Mouse (Mus musculus): ENCODE measurements around the gene Slc5a5. TPM values are rescaled to one million over a fixed set of nuclear protein-coding genes. Genes with fewer than 3 reads are reported as not detected.

Gene Slc5a5
- total RNA-seq (2021), result 1 to 10 TPM; 4.4 to 4.5 TPM

GRCm38 (mm10) chr8:70892022-70892895, at the start of gene Slc5a5:
Slc5a5 (minus strand) TSS chr8:70892757.
- DNase-seq, result no peak
- intact Hi-C loops (cut with DNase I), result loop anchor here (10.0 kb wide), 1 partner anchor 473 kb away; the partner anchor contains the start of gene Use1

- intact Hi-C loops (cut with DNase I), result no loop called here
- DNase-seq, result no peak
Measured at GRCm38 (mm10) chr8:70941478-70941877, 48.9 kb upstream of the Slc5a5 start.

GRCm38 (mm10) chr8:70937200-70937599, 44.6 kb upstream of the Slc5a5 start:
- DNase-seq, result no peak
- intact Hi-C loops (cut with DNase I), result no loop called here

GRCm38 (mm10) chr8:70934786-70935185, 42.2 kb upstream of the Slc5a5 start:
- intact Hi-C loops (cut with DNase I), result no loop called here
- no peak for DNase-seq

GRCm38 (mm10) chr8:70933036-70933435, 40.5 kb upstream of the Slc5a5 start:
- intact Hi-C loops (cut with DNase I), result no loop called here
- no peak for DNase-seq

GRCm38 (mm10) chr8:70931731-70932130, 39.2 kb upstream of the Slc5a5 start:
- no peak for DNase-seq
- intact Hi-C loops (cut with DNase I), result no loop called here

GRCm38 (mm10) chr8:70928778-70929322, 36.3 kb upstream of the Slc5a5 start:
- intact Hi-C loops (cut with DNase I), result no loop called here
- no peak for DNase-seq

GRCm38 (mm10) chr8:70928096-70928495, 35.5 kb upstream of the Slc5a5 start:
- DNase-seq, result no peak
- intact Hi-C loops (cut with DNase I), result no loop called here

GRCm38 (mm10) chr8:70926396-70926795, 33.8 kb upstream of the Slc5a5 start:
- intact Hi-C loops (cut with DNase I), result no loop called here
- no peak for DNase-seq

GRCm38 (mm10) chr8:70925754-70926153, 33.2 kb upstream of the Slc5a5 start:
- intact Hi-C loops (cut with DNase I), result no loop called here
- DNase-seq, result no peak

GRCm38 (mm10) chr8:70924151-70924550, 31.6 kb upstream of the Slc5a5 start:
- no peak for DNase-seq
- intact Hi-C loops (cut with DNase I), result no loop called here

- intact Hi-C loops (cut with DNase I), result no loop called here
- DNase-seq, result no peak
Measured at GRCm38 (mm10) chr8:70920049-70920922, 27.7 kb upstream of the Slc5a5 start.

GRCm38 (mm10) chr8:70914704-70915103, 22.1 kb upstream of the Slc5a5 start:
- no peak for DNase-seq
- intact Hi-C loops (cut with DNase I), result no loop called here

GRCm38 (mm10) chr8:70913523-70913922, 21.0 kb upstream of the Slc5a5 start:
- intact Hi-C loops (cut with DNase I), result no loop called here
- no peak for DNase-seq

- DNase-seq, result no peak
- intact Hi-C loops (cut with DNase I), result no loop called here
Measured at GRCm38 (mm10) chr8:70912955-70913354, 20.4 kb upstream of the Slc5a5 start.

GRCm38 (mm10) chr8:70911596-70911995, 19.0 kb upstream of the Slc5a5 start:
- intact Hi-C loops (cut with DNase I), result no loop called here
- DNase-seq, result no peak

- no peak for DNase-seq
- intact Hi-C loops (cut with DNase I), result no loop called here
Measured at GRCm38 (mm10) chr8:70907518-70907917, 15.0 kb upstream of the Slc5a5 start.

GRCm38 (mm10) chr8:70905831-70906736, 13.5 kb upstream of the Slc5a5 start, which contains the start of gene Map1s:
Map1s (plus strand) TSS chr8:70905932.
- intact Hi-C loops (cut with DNase I), result no loop called here
- peak; percentile 96 for DNase-seq

GRCm38 (mm10) chr8:70905463-70905830, 12.9 kb upstream of the Slc5a5 start:
- intact Hi-C loops (cut with DNase I), result no loop called here
- DNase-seq, result no peak

GRCm38 (mm10) chr8:70904532-70904931, 12.0 kb upstream of the Slc5a5 start:
- intact Hi-C loops (cut with DNase I), result no loop called here
- DNase-seq, result no peak

Measured in left cerebral cortex, postnatal 4 days (tissue).